Mouse (Mus musculus): Measurements from ENCODE around the gene Igfbp1. TPM values are rescaled to one million over a fixed set of nuclear protein-coding genes. Genes with fewer than 3 reads are reported as not detected.

Gene Igfbp1
- 1.1 and 1.3 TPM in 2 replicates for polyA plus RNA-seq (2012; rRNA removed)

DNA sequence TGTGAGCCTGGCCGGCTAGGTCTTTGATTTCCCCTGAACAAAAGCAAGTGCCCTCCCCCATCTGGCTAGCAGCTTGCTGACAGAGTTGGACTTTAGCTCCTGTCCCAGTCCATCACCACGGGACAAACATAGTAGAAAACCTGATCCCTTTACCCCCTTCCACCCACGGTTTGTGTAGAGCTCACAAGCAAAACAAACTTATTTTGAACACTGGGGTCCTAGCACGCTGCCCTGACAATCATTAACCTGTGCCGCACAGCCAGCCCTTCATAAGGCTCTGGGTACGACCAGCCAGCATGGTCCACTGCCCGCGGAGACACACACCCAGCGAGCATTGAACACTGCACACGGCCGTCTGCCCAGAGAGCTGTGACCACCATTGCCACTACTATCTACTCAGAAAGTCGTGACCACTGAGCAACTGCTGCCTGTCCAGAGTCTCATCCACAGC lies at the start of gene Igfbp1:
Gene Igfbp1 (plus strand): TSS at position 292 of the 451 bp plus-strand sequence.
- Histone ChIP-seq H3K4me1 (ENCODE audit: control insufficient read depth, insufficient read depth, low read length) (no peaks in the 10 kb centered on the region; the same call in 1 of the 2 replicates), H3K4me3 (replicated peaks; ENCODE audit: insufficient read depth, low read depth, low read length) (no peak within 1 kb of the TSS), H3K27ac (ENCODE audit: insufficient read depth, low read length) (no peak within 1 kb of the TSS), H3K27me3 (ENCODE audit: control insufficient read depth, insufficient read depth, low read length) (no peaks in the 10 kb centered on the region)
- TF ChIP-seq POLR2A (IDR thresholded peaks at IDR 0.05; ENCODE audit: borderline replicate concordance, insufficient read depth, low read length) (no peak), CTCF (IDR thresholded peaks at IDR 0.05; ENCODE audit: borderline replicate concordance, insufficient read depth, low read depth, low read length) (no peak)
- WGBS = 36% methylated on average over 12 of the region's 12 CpGs
- peak in 1 of 2 experiments; percentile 3 for DNase-seq

DNA sequence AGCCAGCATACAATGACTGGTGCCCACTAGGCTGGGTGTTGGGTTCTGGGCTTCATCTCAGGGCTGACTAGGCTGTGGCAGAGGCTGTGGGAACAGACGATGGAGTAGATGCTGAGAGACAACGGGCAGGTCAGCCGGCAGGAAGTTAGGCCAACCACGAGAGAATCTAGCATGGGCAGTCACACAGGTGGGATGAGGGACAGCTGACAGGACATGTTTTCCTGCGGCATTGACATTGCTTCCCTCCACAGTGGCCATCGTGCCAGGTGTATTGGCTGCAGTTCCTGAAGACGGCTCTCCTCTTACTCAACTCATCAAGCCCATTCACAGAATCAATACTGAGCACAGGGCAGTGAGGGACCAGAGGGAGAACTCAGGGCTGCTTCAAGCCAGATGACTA lies 49.6 kb upstream of the Igfbp1 start:
- 17% methylated on average over 7 of the region's 7 CpGs for WGBS
- H3K27ac ChIP-seq (ENCODE audit: insufficient read depth, low read length) = peak overlapping the region; percentile 17
- TF ChIP-seq POLR2A (IDR thresholded peaks at IDR 0.05; ENCODE audit: borderline replicate concordance, insufficient read depth, low read length) (no peak), CTCF (IDR thresholded peaks at IDR 0.05; ENCODE audit: borderline replicate concordance, insufficient read depth, low read depth, low read length) (no peak)
- peak in 1 of 2 experiments; percentile 37 for DNase-seq
- no peaks in the 10 kb centered on the region for H3K27me3 ChIP-seq (ENCODE audit: control insufficient read depth, insufficient read depth, low read length)
- H3K4me3 ChIP-seq (replicated peaks; ENCODE audit: insufficient read depth, low read depth, low read length) = no peak overlapping the region
- H3K4me1 ChIP-seq (ENCODE audit: control insufficient read depth, insufficient read depth, low read length) = peaks cover 46% of the 10 kb centered on the region

DNA sequence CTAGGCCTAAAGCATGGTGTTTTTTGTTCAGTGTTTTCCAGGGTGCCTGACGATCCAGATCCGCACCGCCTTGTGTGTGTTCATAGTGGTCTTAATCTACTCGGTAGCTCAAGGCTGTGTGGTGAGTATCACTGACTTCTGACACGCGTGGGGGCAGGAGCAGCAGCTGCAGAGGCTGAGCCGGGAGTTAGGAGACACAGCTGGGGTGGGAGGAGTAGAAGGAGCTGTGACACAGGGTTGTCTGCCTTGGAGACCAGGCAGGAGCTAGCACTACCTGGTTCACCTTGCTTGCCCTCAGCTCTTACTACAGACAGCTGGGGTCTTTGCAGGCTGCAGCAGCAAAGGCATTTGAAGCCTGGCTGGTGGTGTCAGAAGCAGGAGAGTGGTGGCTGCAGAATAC lies 48.1 kb upstream of the Igfbp1 start:
- no peak overlapping the region for H3K4me3 ChIP-seq (replicated peaks; ENCODE audit: insufficient read depth, low read depth, low read length)
- H3K27me3 ChIP-seq (ENCODE audit: control insufficient read depth, insufficient read depth, low read length) = no peaks in the 10 kb centered on the region
- no peak for DNase-seq
- 64% methylated on average over 7 of the region's 7 CpGs for WGBS
- peaks cover 46% of the 10 kb centered on the region for H3K4me1 ChIP-seq (ENCODE audit: control insufficient read depth, insufficient read depth, low read length)
- TF ChIP-seq POLR2A (IDR thresholded peaks at IDR 0.05; ENCODE audit: borderline replicate concordance, insufficient read depth, low read length) (no peak), CTCF (IDR thresholded peaks at IDR 0.05; ENCODE audit: borderline replicate concordance, insufficient read depth, low read depth, low read length) (no peak)
- 0 out of 2 replicates have a peak overlapping the region, but pooled peaks have one; percentile 4 for H3K27ac ChIP-seq (ENCODE audit: insufficient read depth, low read length)

DNA sequence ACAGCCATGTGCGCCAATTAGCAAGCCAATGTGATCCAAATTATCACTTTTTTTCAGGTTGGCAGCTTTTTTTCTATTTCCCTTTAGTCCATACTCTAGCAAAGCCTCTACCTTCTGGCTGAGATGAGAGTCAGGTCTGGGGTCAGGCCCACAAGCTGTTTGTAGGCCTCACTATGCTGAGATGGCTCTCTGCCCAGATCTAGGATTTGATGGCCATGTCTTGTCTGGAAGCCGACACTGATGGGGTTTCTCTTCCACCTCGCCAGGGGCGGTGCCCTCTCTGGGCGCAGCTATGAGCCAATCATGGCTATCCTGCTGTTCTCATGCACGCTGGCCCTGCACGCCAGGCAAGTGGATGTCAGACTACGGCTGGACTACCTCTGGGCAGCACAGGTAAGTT lies 47.1 kb upstream of the Igfbp1 start:
- DNase-seq = peak; percentile 63 to 83
- Histone ChIP-seq H3K4me1 (ENCODE audit: control insufficient read depth, insufficient read depth, low read length) (peaks cover 46% of the 10 kb centered on the region), H3K4me3 (replicated peaks; ENCODE audit: insufficient read depth, low read depth, low read length) (no peak overlapping the region), H3K27ac (ENCODE audit: insufficient read depth, low read length) (peak overlapping the region; percentile 55; the same call in 1 of the 2 replicates), H3K27me3 (ENCODE audit: control insufficient read depth, insufficient read depth, low read length) (no peaks in the 10 kb centered on the region)
- TF ChIP-seq POLR2A (IDR thresholded peaks at IDR 0.05; ENCODE audit: borderline replicate concordance, insufficient read depth, low read length) = no peak
- no peak for TF ChIP-seq CTCF (IDR thresholded peaks at IDR 0.05; ENCODE audit: borderline replicate concordance, insufficient read depth, low read depth, low read length)
- WGBS = 11% methylated on average over 8 of the region's 8 CpGs

DNA sequence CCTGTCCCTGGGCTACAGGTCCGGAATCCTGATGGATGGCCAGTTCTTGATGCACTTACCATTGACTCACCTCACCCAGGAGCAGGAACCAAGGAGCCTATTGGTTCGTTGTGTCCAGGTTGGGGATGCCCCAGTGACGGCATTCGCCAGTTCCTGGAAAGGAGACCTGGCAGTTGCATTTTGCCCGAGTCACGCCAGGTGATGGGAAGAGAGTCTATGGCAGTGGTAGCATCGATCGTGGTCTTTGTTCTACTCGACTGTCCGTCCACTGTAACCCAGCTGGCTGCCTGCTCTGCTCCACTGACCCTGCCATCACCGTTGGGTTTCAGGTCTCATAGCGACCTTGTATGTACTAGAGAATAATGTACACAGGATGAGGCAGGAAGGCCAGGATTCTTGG lies 45.2 kb upstream of the Igfbp1 start:
- no peak for TF ChIP-seq CTCF (IDR thresholded peaks at IDR 0.05; ENCODE audit: borderline replicate concordance, insufficient read depth, low read depth, low read length)
- no peak for TF ChIP-seq POLR2A (IDR thresholded peaks at IDR 0.05; ENCODE audit: borderline replicate concordance, insufficient read depth, low read length)
- no peak overlapping the region for H3K27ac ChIP-seq (ENCODE audit: insufficient read depth, low read length)
- no peaks in the 10 kb centered on the region for H3K27me3 ChIP-seq (ENCODE audit: control insufficient read depth, insufficient read depth, low read length)
- H3K4me3 ChIP-seq (replicated peaks; ENCODE audit: insufficient read depth, low read depth, low read length) = no peak overlapping the region
- peaks cover 45% of the 10 kb centered on the region for H3K4me1 ChIP-seq (ENCODE audit: control insufficient read depth, insufficient read depth, low read length)
- DNase-seq = no peak
- WGBS = 64% methylated on average over 12 of the region's 12 CpGs

DNA sequence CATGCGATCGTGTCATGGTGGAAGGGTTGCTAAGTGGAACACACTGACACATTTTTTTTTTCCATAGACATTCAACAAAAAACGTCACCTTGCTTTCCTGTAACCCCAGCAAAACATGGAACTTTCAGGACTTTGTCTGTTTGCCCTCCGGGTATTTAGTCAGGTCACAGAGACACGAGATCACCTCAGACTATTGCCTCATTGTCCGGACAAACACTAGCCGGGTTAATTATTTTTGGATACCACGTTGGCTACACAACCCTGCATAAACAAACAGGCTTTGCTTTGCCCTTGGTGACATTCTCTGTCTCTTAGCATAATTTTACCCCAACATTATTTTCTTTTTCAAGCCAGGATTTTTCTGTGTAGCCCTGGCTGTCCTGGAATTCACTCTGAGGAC lies 44.5 kb upstream of the Igfbp1 start:
- H3K4me3 ChIP-seq (replicated peaks; ENCODE audit: insufficient read depth, low read depth, low read length) = no peak overlapping the region
- no peak overlapping the region for H3K27ac ChIP-seq (ENCODE audit: insufficient read depth, low read length)
- TF ChIP-seq POLR2A (IDR thresholded peaks at IDR 0.05; ENCODE audit: borderline replicate concordance, insufficient read depth, low read length) (no peak), CTCF (IDR thresholded peaks at IDR 0.05; ENCODE audit: borderline replicate concordance, insufficient read depth, low read depth, low read length) (no peak)
- DNase-seq = no peak
- H3K4me1 ChIP-seq (ENCODE audit: control insufficient read depth, insufficient read depth, low read length) = peaks cover 41% of the 10 kb centered on the region
- 80% methylated on average over 8 of the region's 8 CpGs for WGBS
- H3K27me3 ChIP-seq (ENCODE audit: control insufficient read depth, insufficient read depth, low read length) = no peaks in the 10 kb centered on the region

DNA sequence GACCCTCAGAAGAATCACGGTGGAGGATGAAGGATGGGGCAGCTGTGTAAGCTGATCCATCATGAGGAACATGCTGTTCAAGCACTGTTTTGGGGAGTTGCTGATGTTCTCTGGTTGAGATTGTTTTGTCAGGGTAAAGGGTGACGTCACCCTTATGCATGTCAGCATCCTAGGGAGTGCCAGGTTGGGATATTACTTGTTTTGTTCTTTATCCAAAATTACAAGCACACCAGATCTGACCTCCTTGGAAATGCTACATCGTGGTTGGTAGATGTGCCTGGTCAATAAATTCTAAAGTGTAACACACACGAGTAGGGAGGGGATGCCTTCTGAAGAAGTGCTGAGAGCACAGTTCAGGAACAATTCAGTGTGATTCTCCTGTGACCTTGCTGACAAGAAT lies 41.2 kb upstream of the Igfbp1 start:
- Histone ChIP-seq H3K27me3 (ENCODE audit: control insufficient read depth, insufficient read depth, low read length) (no peaks in the 10 kb centered on the region), H3K27ac (ENCODE audit: insufficient read depth, low read length) (no peak overlapping the region), H3K4me1 (ENCODE audit: control insufficient read depth, insufficient read depth, low read length) (peaks cover 41% of the 10 kb centered on the region), H3K4me3 (replicated peaks; ENCODE audit: insufficient read depth, low read depth, low read length) (no peak overlapping the region)
- 29% methylated on average over 4 of the region's 4 CpGs for WGBS
- TF ChIP-seq POLR2A (IDR thresholded peaks at IDR 0.05; ENCODE audit: borderline replicate concordance, insufficient read depth, low read length) (no peak), CTCF (IDR thresholded peaks at IDR 0.05; ENCODE audit: borderline replicate concordance, insufficient read depth, low read depth, low read length) (no peak)
- no peak for DNase-seq

DNA sequence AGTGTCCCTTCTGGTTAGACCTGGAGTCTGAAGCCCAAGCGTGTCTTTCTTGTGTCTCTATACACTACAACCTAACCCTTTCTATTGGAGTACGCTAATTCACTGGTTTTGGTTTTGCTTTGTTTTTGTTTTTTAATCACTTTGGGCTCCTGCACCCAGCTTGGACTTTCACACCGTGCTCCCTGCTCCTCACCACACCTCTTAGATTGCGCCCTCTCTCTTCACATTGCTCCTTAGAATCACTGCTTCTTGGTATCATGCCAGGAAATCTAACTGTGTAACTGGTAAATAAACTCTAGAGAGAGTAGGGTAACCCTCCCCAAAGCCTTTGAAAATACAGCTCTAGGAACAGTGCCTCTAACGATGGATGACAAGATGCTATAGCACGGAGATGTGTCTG lies 39.4 kb upstream of the Igfbp1 start:
- TF ChIP-seq CTCF (IDR thresholded peaks at IDR 0.05; ENCODE audit: borderline replicate concordance, insufficient read depth, low read depth, low read length) (no peak), POLR2A (IDR thresholded peaks at IDR 0.05; ENCODE audit: borderline replicate concordance, insufficient read depth, low read length) (no peak)
- peaks cover 34% of the 10 kb centered on the region for H3K4me1 ChIP-seq (ENCODE audit: control insufficient read depth, insufficient read depth, low read length)
- 73% methylated on average over 6 of the region's 6 CpGs for WGBS
- no peaks in the 10 kb centered on the region for H3K27me3 ChIP-seq (ENCODE audit: control insufficient read depth, insufficient read depth, low read length)
- H3K27ac ChIP-seq (ENCODE audit: insufficient read depth, low read length) = no peak overlapping the region
- DNase-seq = no peak
- no peak overlapping the region for H3K4me3 ChIP-seq (replicated peaks; ENCODE audit: insufficient read depth, low read depth, low read length)
